Mouse (Mus musculus) urinary bladder, postnatal 10 days (tissue): ENCODE results near the gene Nrxn3.

ENCODE experiments used
- DNase-seq: peaks from one replicate; pipeline ENCODE4 v3.0.0; 2022; ENCODE audit warnings: low spot score

Gene Nrxn3

DNA sequence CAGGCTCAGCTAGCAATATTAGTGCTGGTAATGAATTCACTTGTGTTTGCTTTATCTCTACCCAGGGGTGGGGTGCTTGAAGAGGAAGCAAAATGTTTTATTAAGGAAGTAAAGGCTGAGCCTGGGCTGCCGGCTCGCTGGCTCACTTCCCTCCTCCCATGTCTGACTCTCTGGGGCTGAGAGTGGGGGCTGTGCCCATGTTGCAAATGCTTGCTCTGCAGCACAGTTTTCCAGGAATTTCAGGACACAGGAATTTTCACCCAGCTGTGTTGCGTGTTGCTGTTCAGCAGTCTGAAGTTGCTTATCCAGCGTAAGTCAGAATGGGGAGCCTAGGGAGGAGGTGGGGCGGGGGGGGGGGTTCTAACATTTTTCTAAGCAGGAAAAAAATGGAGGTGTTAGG lies 89.5 kb downstream of the Nrxn3 start:
- DNase-seq, result no peak

DNA sequence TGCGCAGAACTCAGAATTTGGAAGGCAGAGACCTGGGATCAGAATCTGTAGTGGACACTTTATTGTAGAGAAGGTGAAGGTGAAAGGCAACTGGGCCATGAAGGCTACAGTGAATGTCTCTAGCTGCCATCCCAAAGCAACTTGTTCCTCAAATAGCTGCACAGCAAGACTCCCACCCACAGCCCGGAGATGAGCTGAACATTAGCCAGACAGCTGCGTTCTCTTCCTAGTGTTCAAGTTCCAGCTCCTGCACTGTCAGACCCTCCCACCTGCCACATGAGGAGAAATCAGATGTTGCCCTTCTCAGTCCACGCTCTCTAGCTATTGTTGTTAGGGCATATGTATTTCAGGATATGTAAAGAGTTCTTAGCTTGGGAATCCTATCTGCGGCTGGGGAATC lies 94.2 kb downstream of the Nrxn3 start:
- DNase-seq, result no peak

DNA sequence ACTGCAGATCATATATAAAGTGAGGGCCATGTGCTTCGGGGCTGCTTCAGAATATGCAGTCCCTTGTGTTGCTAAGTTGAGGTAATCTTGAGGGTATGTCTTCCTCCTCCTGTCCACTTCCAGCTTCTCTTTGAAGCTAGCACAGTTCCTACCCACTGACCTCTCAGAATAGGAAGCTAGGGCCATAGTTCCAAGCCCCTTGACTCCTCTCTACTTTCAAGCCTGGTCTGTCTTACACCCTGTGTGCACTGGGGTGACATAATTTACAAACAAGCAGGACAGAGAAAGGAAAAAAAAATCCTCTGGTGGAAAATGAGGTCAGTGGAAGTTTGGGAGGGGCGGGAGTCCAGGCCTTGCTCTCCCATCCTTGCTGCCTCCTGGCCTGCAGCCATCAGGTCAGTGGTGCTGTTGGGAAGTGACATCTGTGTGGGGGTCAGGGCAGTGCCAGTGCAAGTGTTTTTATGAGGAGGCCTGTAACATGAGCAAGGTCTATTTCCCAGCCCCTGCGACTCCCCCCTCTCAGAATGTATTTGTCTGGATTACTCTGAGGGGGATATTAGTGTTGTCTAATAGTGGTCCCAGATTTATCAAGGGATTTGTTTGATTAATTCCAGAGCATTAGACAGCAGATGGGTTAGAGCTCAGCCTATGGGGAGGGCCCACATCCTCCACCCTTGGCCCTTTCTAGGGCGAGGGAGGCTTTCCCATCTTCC lies 96.1 kb downstream of the Nrxn3 start:
- no peak for DNase-seq

DNA sequence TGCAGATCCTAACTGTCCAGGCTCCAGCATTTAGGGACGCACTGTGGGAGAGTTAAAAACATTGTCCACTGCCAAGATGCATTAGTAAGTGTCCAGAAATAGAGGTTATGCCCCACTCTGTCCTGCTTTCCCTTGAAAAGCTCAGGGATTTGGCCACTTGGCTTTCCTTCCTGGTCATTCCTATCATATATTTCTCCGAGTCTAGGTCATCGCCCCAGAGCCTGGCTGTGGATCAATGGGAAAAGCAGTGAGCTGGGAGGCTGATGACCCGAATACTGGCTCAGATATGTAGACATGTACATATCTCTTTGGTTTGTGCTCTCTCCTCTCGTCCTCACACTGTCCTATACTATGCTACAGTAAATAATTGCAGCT lies 96.6 kb downstream of the Nrxn3 start:
- DNase-seq, result no peak

DNA sequence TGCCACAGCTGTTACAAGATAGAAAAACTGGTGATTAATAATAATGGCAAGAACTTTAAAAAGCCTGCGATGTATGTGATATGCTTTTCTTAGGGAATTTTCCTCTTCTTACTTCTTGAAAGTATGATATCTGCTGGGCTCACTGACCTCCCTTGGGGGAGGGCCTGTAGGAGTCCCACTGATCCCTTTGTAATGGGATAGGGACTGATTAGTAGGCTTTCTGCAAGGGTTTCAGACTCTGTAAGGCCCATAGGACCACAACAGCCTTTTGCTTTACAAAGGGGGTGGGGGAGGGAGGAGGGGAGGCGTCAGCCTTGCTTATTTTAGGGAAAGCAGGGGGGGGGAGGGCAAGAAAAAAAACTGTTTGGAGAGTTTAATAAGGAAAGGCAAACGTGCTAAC lies 97.5 kb downstream of the Nrxn3 start:
- no peak for DNase-seq

DNA sequence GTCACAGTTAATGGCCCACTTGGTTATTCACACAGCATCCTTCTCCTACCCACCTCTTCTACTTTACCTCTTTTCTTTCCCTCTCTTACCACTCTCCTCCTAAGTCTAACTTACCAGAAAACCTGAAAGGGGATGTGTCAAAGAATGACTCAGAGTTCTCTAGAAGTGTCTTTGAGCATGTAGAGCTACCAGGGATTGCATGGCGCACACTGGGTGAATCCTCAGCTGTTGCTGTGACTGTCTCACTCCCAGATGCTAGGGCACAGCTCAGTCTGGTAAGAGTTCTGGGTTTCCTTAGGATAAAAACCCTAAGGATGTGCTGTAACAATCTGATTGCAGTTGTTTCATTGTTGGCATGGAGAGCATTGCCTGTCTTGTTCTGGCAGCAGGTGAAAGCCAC lies 108.2 kb downstream of the Nrxn3 start:
- no peak for DNase-seq

DNA sequence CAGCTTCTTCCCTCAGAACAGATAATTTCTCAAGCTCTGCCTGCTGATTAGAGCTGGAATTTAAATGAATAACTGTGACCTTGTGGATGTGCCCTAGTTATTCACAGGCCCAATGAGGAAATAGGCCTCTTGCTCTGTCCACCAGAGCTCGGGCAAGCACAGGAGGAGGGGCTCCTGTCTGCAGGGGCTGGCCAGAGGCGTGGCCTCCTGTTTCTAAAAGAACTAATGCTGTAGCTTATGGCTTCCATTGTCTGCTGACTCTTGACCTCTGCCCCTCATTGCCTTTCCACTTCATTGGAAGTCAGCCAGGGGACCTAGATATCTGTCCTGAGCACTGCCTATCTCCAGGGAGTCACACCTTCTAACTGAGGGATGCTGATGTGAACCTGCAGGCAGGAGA lies 113.1 kb downstream of the Nrxn3 start:
- DNase-seq, result no peak

DNA sequence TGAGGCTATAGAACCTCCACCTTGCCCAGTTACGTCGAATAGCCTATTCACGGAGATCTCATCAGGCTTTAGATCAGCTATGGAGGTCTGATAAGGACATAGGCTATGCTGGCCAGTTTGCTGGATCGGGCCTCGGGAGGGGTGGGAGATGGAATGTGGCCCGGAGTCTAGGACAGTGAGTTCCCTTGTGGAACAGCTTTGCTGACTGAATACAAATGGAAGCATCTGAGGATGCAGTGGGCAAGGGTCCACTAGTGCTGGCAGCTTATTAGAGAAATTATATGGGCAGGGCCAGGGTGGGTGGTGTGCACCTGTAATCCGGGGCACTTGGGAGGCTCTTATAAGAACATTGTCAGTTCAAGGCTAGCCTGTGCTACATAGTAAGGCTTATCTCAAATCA lies 117.0 kb downstream of the Nrxn3 start:
- DNase-seq, result no peak

DNA sequence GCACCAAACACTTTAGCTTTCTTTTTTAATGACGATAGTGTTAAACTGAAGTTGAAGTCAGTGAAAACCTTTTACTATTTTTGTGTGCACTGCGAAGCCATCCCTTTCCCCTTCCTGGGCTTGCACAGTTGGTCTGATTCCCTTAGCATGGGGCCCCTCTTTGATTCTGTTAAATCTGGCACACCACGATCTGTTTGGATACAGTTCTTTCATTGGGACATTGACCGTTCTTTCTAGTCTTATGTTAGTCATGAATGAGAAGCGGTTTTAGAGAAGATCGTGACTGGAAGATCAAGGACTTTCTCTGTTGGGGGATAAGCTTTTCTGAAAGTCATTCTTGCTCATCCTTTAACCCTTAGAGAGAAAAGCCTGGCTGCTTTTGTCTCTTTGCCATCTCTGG lies 118.7 kb downstream of the Nrxn3 start:
- DNase-seq, result no peak

DNA sequence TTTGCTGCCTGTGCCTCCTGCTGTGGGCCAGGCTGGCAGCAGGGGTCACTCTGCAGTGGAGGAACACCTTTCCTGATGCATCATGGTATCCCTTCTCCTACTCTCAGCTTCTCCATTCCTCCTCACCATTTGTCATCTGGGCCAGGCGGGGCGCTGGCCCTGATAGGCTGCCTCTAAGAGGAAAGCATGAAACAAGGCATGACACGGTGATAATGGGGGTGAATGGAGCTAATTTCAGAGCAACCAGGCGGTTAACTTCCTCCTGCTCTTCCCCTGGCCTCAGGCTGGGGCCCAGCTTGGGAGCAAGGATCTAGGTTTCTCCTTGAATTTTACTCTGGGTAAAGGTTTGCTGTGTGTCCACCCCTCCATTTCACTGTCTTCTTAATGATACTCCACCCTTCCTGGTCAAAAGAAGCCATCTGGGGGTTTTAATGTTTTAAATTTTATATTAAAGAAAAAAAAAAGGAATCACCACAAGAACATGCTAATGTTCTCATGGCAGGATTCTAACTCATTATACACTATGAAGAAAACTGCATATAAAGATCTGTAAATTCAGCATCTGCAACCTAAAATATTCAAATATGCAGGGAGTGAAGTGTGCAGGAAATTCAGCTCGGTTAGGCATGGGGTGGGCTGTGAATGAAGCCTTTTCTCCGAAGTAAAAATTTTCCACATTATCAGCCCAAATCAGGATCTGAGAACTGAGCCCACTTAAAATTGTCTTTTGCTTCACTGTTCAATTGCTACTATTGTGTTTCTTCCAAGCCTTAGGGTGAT lies 127.9 kb downstream of the Nrxn3 start:
- DNase-seq, result no peak

DNA sequence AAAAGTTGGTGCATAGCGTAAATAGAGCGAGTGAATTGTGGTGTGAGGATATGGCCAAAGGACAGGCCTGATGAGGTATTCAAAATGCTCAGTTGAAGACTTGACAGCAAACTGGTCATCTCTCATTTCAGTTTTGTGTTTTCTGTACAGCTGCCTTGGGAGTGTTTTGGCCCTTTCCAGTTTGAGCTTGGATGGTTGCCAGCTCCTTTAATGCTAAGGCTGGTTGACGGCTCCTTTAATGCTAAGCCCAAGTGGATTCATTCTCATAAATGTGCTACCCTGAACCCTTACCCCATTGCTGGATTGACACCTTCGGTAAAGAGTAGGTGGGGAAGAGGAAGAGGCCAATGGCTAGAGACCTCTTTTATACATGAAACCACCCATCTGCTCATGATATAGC lies 131.4 kb downstream of the Nrxn3 start:
- DNase-seq, result no peak

DNA sequence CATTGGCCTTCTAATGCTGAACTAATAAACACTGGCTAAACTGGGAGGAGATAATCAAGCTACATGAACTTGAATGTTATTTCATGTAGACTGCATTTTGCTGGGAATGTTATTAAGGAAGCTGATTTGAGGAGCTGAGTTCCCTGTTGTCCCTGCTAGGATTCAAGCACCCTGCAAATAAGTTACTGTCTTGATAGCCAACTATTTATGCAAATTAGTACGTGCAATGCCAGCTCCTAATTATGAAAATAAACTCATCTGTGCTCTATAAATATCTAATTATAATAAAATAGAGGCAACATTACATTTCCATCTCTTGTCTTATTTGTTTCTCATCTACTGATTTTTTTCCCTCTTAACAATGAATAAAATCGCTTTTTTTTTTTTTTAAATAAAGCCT lies 135.0 kb downstream of the Nrxn3 start:
- no peak for DNase-seq

DNA sequence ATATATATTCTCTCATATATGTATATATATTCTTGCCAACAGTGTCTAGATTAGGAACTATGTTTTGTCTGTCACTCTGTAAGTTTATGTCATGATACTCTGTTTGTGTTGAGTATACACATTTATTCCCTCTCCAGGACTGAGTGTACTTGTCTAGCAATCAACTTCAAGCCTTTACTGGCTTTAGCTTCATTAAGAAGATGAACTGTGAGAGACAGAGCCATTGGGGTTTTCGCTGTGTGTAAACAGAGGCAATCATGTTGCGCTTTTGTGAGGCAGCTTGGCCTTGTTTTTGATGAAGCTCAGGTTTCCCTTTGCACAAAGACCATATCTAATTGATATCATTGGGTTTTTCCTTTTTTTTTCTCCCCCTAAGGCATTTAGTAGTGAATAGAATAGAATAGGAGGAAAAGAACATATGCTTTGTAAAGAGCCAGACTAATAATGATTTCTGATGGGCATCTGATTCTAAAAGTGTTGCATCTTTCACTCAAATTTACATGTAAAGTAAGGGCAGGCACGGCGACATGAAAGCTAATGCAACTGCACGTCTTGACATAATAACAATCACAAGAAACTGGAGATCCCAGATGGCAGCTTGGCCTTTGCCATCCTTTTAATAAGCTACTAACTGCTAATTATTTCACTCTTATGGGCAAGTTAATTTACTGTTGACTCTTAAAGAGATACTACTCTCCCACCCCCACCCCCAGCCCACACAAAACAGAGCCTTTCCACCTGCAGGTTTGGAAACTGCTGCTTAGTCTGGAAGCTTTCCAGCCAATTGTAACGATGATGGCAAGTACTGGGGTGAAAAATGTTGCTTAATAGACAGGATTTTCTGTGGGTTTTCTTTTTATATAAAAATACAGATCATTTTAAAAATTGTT lies 137.0 kb downstream of the Nrxn3 start:
- DNase-seq, result no peak

DNA sequence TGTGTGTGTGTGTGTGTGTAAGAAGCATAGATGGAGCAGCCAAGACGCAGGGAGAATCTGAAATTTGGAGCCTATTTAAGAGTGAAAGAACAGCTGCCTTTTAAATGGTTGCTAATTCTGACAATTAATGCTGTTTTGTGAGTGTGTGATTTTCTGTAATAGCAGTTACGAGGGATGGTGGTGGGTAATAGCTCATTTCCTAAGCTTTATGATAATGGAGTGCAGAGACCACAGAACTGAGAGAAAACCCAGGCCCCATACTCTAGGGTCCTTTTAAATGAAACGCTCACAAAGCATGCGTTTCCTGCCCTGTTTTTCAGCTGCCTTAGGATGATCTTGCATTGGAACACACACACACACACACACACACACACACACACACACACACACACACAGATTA lies 137.7 kb downstream of the Nrxn3 start:
- DNase-seq, result no peak

DNA sequence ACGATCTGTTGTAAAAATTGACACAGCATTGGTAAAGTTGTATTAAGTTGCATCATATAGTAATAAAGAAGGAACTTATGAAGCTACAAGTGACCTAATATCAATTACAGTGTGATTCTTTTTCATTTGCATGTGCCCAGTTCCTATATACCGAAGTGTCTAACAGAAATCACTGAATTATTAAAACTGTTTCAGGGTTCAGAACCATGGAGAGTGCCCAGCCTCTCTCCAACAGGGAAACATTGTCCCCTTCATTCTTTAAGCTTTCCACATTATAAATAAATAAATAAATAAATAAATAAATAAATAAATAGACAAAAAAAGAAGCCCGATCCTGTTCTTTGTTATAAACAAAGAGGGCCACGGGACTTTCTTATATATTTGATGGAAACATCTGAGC lies 140.4 kb downstream of the Nrxn3 start:
- no peak for DNase-seq

DNA sequence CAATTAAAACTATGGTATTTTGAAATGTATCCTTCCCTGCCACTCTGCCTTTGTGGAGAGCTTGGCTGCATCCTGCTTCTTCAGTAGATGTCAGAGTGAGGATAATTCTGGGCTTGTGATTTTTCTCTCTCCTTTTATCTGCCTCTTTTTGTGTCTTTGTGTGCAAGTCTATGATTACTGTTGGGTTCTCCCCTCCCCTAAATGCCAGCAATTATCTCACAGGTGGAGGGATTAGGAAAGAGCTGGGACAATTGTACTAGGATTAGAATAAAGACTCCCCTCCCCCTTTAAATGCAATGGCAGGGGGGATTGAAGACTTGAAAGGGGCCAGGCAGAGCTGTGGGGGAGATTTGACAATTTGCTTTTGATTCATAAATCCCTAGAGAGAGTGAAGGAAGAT lies 145.6 kb downstream of the Nrxn3 start:
- DNase-seq, result no peak

DNA sequence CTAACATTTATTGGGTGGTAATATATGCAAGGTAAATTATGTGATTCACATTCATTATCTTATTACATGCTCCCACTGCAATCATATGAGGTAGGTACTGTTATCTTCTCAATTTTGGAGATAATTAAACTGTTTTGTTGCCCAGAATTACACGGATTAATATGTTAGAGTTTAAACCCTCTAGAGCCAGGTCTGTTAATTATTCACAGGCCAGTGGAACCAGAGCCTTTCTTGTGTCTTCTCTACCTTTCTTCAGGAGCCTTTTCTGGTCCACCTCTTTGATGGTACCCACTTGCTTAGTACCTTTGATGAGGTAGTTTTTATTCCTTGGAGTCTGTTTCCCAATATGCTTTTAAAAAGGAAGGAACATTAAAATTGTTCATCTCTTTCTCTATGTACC lies 174.7 kb downstream of the Nrxn3 start:
- no peak for DNase-seq

DNA sequence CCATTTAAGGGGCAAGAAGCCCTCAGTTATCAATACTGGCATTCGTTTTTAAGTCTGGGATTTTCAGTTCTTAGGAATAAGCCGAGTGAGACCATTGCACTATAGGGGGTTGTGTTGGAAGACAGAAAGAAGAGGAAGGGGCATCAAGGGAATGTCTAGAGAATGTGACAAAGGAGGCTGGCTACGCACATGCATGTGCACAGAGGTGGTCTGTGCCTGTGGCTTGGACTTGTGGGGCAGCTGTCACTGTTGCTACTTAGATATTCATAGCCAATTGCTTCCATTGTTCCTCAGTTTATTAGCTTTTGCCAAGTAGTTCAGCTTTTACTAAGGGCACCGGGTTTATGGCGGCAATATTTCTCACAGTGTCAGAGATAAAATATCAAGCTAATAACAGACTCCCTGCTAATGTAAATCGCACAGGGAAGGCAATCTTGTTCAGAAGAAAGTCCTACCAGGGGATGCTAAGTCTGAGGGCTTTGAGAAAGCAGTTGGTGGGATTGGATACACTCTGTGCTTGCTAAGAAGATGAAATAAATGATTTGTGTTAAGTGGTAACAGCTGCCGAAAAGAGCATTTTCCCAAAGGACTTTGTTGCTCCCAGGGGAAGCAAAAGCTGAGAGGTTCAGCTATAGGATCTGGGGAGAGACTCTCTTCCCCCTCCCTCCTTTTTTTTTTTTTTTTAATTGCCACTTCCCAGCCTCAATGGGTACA lies 177.5 kb downstream of the Nrxn3 start:
- no peak for DNase-seq

DNA sequence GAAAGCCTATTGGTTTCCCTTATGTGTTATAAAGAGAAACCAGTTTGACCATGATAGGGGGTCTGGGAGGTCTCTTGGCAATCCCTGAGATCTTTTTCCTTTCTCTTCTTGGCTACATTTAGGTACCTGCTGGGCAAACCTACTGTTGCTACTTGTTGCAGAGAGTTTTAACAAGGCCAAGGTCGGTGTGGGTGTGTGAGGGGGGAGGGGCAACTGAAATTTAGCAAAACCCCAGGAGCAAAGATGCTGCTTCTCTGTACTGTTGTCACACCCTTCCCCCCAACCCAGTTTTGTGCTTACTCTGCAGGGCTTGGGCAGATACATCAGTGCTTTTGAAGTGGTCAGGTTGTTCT lies 178.0 kb downstream of the Nrxn3 start:
- DNase-seq, result no peak

DNA sequence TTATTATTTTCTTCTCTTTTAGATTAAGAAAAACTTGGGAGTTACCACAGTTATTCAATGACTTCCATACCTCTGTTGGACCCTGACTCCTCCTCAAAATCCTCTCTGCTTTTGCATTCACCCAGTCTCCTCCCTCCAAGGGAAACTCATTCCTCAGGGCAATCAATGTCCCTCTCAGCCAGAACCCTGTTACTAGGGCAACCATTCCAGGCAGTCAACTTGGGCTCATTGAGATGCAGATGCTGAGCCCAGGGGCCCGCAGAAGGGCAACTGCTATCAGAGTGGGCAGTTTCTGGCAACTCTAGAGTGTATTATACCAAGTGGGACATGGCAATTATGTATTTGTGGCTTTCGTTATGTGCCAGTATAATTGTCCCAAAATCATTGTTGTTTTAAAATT lies 188.1 kb downstream of the Nrxn3 start:
- DNase-seq, result no peak

DNA sequence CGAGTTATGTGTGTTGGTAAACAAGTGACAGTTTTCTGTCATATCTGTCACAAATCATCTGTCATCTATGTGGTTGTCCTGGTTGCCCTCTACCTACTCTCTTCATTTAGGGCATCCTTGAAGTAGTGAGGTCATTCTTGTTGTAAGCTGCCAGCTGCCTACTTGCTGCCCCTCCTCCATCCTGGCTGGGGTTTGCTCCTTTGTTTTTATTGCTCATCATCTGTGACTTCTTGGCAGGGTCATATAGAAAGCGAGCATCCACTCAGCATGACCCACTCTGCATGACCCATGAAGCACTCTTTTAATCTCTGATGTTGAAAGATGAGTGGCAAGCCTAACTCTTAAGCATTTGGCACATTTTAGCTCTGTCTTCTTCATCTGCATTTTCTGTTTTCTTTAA lies 194.1 kb downstream of the Nrxn3 start:
- no peak for DNase-seq

DNA sequence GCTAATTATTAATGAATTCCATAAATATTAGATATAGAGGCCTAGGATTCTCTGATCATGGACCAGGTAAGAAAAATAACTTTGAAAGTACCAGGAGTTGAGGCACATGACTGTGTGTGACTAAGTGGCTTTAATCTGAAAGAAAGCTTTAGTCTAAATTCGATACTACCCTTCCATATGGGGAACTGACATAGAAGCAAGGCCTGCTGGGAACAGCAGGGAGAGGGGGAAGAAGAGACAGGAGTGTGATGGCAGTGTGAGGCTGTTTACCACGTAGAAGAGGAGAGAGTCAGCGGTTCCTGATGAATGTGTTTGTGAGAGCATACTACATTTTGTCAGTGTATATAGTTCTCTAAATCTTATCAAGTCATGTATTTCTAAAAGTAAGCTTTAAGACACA lies 202.2 kb downstream of the Nrxn3 start:
- no peak for DNase-seq
